Mouse (Mus musculus) ovary, postnatal 36 days (tissue): ENCODE data around the gene Slc12a9.

Experiments
- DNase-seq: peaks from one replicate; pipeline ENCODE4 v3.0.0; 2022; ENCODE audit warnings: low spot score, mixed read lengths

Slc12a9 gene

GRCm38 (mm10) chr5:137333512-137334174 is at the start of gene Slc12a9:
Gene Slc12a9, minus strand, starts transcription at chr5:137333597.
- DNase-seq: peak; percentile 91

- peak; percentile 61 for DNase-seq
Observed at GRCm38 (mm10) chr5:137381152-137381551, 47.8 kb upstream of the Slc12a9 start.

GRCm38 (mm10) chr5:137377603-137378002 is 44.2 kb upstream of the Slc12a9 start:
- no peak for DNase-seq

- no peak for DNase-seq
Observed at GRCm38 (mm10) chr5:137377176-137377575, 43.8 kb upstream of the Slc12a9 start.

- DNase-seq: no peak
Observed at GRCm38 (mm10) chr5:137376722-137377121, 43.3 kb upstream of the Slc12a9 start.

- DNase-seq: no peak
Observed at GRCm38 (mm10) chr5:137376198-137376597, 42.8 kb upstream of the Slc12a9 start.

GRCm38 (mm10) chr5:137375627-137376026 is 42.2 kb upstream of the Slc12a9 start:
- DNase-seq: no peak

GRCm38 (mm10) chr5:137374521-137375080 is 41.2 kb upstream of the Slc12a9 start:
- no peak for DNase-seq

- no peak for DNase-seq
Observed at GRCm38 (mm10) chr5:137373371-137373950, 40.1 kb upstream of the Slc12a9 start.

GRCm38 (mm10) chr5:137369665-137370064 is 36.3 kb upstream of the Slc12a9 start:
- DNase-seq: no peak

- no peak for DNase-seq
Observed at GRCm38 (mm10) chr5:137358382-137358781, 25.0 kb upstream of the Slc12a9 start.

GRCm38 (mm10) chr5:137354091-137354490 is 20.7 kb upstream of the Slc12a9 start:
- no peak for DNase-seq

GRCm38 (mm10) chr5:137352011-137352975 is 18.9 kb upstream of the Slc12a9 start:
- peak; percentile 58 for DNase-seq

GRCm38 (mm10) chr5:137351394-137351793 is 18.0 kb upstream of the Slc12a9 start:
- no peak for DNase-seq

GRCm38 (mm10) chr5:137351058-137351380 is 17.6 kb upstream of the Slc12a9 start:
- no peak for DNase-seq

GRCm38 (mm10) chr5:137350205-137351057 is 17.0 kb upstream of the Slc12a9 start:
- no peak for DNase-seq

- DNase-seq: peak; percentile 91
Observed at GRCm38 (mm10) chr5:137349384-137350204, 16.2 kb upstream of the Slc12a9 start, which contains the start of gene Ephb4. Gene Ephb4, plus strand, starts transcription at chr5:137350109.

- peak; percentile 57 for DNase-seq
Observed at GRCm38 (mm10) chr5:137348482-137349383, 15.3 kb upstream of the Slc12a9 start.

- DNase-seq: no peak
Observed at GRCm38 (mm10) chr5:137347856-137348255, 14.5 kb upstream of the Slc12a9 start.
